Mouse (Mus musculus) midbrain, embryonic 10.5 days (tissue): ENCODE measurements around the gene Dis3l2. TPM values are rescaled to one million over a fixed set of nuclear protein-coding genes. Genes with fewer than 3 reads are reported as not detected.

ENCODE experiments used
- DNase-seq: peaks from one replicate; pipeline ENCODE4 v3.0.0-alpha.2; 2017; ENCODE audit warnings: low spot score
- H3K27ac ChIP-seq: fragments of 300-500 bp; sonication (generic); replicated peaks from 2 replicates; pipeline ENCODE4 v1.5.1; 2016; ENCODE audit warnings: mild to moderate bottlenecking
- H3K27me3 ChIP-seq: fragments of 300-500 bp; sonication (generic); 2 replicates; pipeline ENCODE4 v1.6.1; 2016; ENCODE audit warnings: low read depth, mild to moderate bottlenecking; ENCODE audit not compliant: poor library complexity, severe bottlenecking
- H3K36me3 ChIP-seq: fragments of 300-500 bp; sonication (generic); 2 replicates; pipeline ENCODE4 v1.6.1; 2016; ENCODE audit warnings: mild to moderate bottlenecking, moderate library complexity
- H3K4me1 ChIP-seq: fragments of 300-500 bp; sonication (generic); 2 replicates; pipeline ENCODE4 v1.6.1; 2016
- H3K4me3 ChIP-seq: fragments of 300-500 bp; sonication (generic); 2 replicates; pipeline ENCODE4 v1.5.1; 2016; ENCODE audit warnings: mild to moderate bottlenecking, moderate library complexity
- H3K9me3 ChIP-seq: fragments of 300-500 bp; sonication (generic); replicated peaks from 2 replicates; pipeline ENCODE4 v1.6.1; 2016; ENCODE audit warnings: mild to moderate bottlenecking
- WGBS: fragments of 180-500 bp; shearing (Covaris S2); methylation state at CpG from one replicate; pipeline ENCODE4 v1.1.7; 2016; 5-methylcytosine and 5-hydroxymethylcytosine counted together
- polyA plus RNA-seq: library from polyadenylated mRNA; unstranded; fragments of >200 nt; fragmentation: Nextera tagmentation; extraction: Ambion mirVana; gene quantifications from 2 replicates; pipeline ENCODE4 v1.2.1, GENCODE M21; 2016

Dis3l2 gene
- polyA plus RNA-seq: 33.3 and 35.4 TPM in 2 replicates

DNA sequence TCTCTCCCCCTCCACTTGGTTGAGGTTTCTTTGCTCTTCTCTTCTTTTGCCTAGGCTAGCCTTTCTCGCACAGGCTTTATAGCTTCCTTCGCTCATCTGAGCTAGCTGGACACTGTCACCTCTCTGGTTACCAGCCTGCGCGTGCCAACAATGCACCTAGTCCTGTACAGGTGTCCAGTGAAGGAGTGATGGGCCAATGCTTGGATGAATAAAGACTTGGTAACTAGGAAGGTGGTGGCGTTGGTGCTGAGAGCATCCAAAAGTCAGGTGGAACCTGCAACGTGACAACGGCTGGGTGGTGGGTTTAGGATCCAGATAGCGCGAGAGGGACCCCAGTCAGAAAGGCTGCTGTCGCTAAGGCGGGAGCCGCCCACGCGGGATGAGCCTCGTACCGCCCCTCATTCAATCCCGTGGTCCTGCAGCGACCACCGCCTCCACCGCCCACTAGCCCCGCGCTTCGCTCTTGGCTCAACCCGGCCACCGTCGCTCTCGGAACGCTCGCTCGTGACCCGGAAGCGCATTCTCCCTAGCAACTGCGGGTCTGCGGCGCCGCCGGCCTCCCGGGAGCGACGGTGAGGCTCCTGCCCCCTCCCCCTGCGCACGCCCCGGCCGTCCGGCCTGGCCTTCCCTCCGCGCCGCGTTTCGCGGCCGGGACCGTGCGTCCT is at the start of gene Dis3l2:
Gene Dis3l2 (plus strand): TSS at position 509 of the 665 bp plus-strand sequence.
- DNase-seq: peak; percentile 93
- H3K4me1 ChIP-seq: peaks cover 26% of the 10 kb centered on the region
- no peaks in the 10 kb centered on the region for H3K27me3 ChIP-seq
- WGBS: 3% methylated on average over 53 of the region's 54 CpGs
- H3K4me3 ChIP-seq: peak within 1 kb of the TSS; percentile 95
- H3K27ac ChIP-seq: peak within 1 kb of the TSS; percentile 97
- H3K9me3 ChIP-seq: no peaks in the 10 kb centered on the region
- no peaks in the 10 kb centered on the region for H3K36me3 ChIP-seq

DNA sequence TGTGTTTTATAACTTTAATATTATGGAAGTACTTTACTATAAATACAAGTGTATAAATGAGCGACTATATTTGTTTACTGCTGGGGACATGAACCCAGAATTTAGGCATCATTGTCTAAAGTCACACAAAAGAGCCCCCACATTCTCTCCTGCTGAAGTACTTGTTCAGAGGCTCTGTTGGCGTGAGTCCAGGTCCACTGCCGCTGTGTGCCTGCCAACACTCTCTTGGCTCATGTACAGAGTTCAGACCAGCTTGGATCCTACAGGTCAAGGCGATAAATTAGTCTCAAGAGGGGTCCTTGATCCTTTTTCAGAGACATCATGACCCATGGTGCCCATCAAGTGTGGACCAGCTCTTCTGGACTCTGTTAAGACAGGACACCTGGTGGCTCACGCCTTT is 46.5 kb upstream of the Dis3l2 start:
- no peaks in the 10 kb centered on the region for H3K27me3 ChIP-seq
- DNase-seq: no peak
- no peak overlapping the region for H3K4me3 ChIP-seq
- WGBS: 84% methylated on average over 5 of the region's 5 CpGs
- no peaks in the 10 kb centered on the region for H3K36me3 ChIP-seq
- peaks cover 9% of the 10 kb centered on the region for H3K4me1 ChIP-seq
- H3K9me3 ChIP-seq: no peaks in the 10 kb centered on the region
- no peak overlapping the region for H3K27ac ChIP-seq

DNA sequence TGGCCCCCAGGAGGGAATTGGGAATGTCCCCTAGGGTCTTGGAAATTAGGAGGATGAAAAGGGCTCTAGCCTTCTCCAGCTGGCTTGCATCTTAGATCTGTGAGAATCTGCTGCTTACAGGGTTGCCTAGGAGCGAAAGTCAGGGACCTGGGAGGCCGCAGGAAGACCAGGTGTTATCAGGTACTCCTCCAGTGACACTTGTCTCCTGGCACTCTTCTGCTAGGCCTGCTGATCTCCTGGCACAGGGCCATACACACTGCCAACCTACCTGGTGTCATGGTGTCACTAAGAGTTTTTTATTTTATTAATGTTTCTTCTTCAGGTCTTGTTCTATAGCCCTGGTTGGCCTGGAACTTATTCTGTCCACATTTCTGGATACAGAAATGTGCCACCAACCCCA is 38.5 kb upstream of the Dis3l2 start:
- Histone ChIP-seq H3K27ac (no peak overlapping the region), H3K9me3 (no peaks in the 10 kb centered on the region), H3K4me1 (peaks cover 7% of the 10 kb centered on the region), H3K4me3 (no peak overlapping the region), H3K27me3 (peaks cover 34% of the 10 kb centered on the region), H3K36me3 (no peaks in the 10 kb centered on the region)
- no peak for DNase-seq
- 86% methylated on average over 2 of the region's 2 CpGs for WGBS

DNA sequence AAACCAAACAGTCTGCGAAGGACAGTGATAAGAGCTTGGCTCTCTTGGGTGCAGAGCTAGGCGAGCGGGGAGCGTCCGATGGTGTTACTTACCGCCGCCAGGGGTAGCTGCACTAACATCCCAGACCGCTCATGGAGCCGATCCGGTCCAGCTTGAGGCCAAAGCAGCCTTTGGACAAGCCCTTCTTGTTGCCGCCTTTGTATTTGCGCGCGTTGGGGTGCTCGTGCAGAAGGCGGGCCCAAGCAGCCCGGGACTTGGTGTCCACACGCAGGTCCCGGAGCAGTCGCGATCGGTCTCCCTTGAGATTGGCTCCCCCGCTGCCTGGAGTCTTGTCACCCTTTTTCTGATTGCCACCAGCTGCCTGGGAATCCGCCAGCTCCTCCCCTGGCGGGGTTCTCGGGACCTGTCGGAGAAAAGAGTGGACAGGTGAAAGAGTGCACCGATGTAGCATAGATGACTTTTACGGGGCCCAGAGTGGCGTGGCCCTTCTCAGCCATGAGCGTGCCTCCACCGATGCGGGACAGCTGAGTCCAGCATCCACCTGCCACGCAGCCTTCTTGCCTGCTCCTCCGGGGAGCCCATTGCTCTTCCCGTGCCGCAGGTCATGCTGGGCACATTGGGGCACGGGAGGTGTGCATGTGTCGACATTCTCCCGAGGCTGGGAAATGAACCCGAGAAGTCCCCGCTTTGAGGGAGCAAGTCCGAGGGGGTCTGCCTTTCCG is 33.9 kb upstream of the Dis3l2 start:
- peak overlapping the region; percentile 71 for H3K27ac ChIP-seq
- H3K27me3 ChIP-seq: peaks cover 77% of the 10 kb centered on the region
- peak; percentile 81 for DNase-seq
- H3K9me3 ChIP-seq: no peaks in the 10 kb centered on the region
- peaks cover 16% of the 10 kb centered on the region for H3K4me1 ChIP-seq
- H3K36me3 ChIP-seq: no peaks in the 10 kb centered on the region
- under 1% methylated on average over 44 of the region's 44 CpGs for WGBS
- peak overlapping the region; percentile 71 for H3K4me3 ChIP-seq

DNA sequence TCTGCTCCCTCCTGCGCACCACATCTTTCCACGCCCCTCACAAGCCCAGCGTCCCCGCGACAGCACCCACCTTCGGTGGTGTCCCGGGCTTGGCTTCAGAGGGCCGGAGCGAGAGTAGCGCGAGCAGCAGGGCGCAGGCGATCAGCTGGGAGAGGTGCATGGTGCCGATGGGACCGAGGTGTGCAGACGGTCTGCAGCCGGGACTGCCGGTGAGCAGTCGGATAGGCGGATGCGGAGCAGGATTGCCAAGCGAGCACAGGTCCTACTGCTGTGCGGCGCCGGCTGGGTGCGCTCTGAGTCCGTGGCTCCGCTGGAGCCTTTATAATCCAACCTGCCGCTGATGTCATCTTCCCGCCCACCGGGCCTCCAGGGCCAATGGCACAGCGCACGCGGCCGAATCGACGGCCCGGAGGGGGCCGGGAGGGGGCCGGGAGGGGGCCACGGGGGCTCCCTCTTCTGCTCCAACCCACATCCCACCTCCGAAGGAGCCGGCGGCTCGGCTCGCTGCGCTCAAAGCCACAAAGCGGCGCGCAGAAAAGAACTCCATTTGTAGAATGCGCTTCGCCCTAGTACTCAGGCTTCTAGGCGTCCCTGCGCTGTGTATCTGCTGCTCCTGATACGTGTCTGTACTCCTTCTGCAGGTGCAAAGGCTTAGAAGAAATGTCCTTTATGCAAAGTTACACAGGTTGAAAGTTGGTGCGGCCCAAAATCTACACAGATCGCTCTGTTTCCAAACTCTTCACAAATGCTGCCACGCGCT is 33.1 kb upstream of the Dis3l2 start, which contains the start of gene Nppc:
Gene Nppc (minus strand): TSS at position 293 of the 760 bp plus-strand sequence.
- peak within 1 kb of the TSS; percentile 71 for H3K4me3 ChIP-seq
- H3K4me1 ChIP-seq: peaks cover 16% of the 10 kb centered on the region
- H3K27me3 ChIP-seq: peaks cover 80% of the 10 kb centered on the region
- DNase-seq: peak; percentile 77
- WGBS: 4% methylated on average over 59 of the region's 59 CpGs
- H3K27ac ChIP-seq: peak within 1 kb of the TSS; percentile 71
- H3K9me3 ChIP-seq: no peaks in the 10 kb centered on the region
- H3K36me3 ChIP-seq: no peaks in the 10 kb centered on the region

DNA sequence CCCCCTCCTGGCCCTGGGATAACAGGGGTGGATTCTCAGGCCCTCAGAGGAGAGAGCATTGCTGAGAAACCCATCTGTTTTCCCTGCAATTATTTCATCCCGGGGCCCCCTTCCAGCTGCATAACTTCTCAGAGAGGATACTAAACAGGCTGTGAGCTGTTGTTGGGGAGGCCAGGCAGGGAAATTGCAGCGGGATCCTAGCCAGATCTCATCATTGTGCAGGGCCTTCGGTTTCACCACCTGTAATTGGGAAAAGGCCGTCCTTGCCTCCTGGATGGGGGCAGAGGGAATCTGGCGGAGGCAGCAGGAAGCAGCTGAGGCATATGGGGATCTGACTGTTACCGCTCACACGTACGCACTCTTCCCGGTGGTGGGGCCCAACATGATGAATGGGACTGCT is 29.2 kb upstream of the Dis3l2 start:
- Histone ChIP-seq H3K4me3 (no peak overlapping the region), H3K4me1 (peaks cover 16% of the 10 kb centered on the region), H3K36me3 (no peaks in the 10 kb centered on the region), H3K9me3 (no peaks in the 10 kb centered on the region), H3K27me3 (peaks cover 52% of the 10 kb centered on the region), H3K27ac (no peak overlapping the region)
- WGBS: 79% methylated on average over 9 of the region's 9 CpGs
- DNase-seq: no peak

DNA sequence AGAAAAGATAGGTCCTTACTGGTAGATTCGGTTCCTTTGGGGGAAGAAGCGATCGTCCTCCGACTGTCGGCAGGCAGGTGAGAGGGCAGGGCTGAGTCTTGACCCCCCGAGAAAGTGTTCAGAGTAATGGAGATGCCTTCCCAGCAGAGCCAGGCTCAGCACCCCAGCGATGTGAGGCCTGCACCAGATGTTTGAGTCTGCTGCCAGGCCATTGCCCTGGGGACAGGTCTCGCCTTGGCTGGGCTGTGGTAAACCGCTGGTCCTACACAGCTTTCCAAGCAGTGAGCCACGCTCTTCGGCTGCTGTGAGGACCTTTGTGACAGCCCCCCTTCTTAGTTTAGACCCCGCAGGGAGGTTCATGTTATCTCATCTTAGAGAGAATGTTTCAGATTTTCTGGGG is 28.5 kb upstream of the Dis3l2 start:
- Histone ChIP-seq H3K4me3 (no peak overlapping the region), H3K27ac (no peak overlapping the region), H3K27me3 (peaks cover 45% of the 10 kb centered on the region), H3K36me3 (no peaks in the 10 kb centered on the region), H3K9me3 (no peaks in the 10 kb centered on the region), H3K4me1 (peaks cover 9% of the 10 kb centered on the region)
- 93% methylated on average over 12 of the region's 12 CpGs for WGBS
- DNase-seq: no peak

DNA sequence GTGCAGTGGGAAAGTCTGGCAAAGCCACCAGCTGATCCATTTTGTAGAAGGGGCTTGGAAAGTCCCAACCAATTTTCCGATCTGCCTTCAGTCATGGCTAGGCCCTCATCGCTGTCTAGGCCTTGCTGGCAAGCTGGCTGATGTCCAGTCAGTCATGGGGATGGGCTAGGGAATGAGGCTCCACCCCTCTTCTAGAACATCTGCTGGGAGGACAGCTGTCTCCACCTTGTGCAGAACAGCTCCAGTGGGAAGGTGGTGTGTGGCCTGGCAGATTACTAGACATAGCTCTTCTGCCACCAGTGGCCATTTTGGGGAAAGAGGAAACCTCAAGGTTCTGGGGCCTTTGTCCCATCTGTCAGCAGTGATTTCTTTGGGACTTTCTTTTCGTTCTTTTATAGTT is 26.0 kb upstream of the Dis3l2 start:
- no peak for DNase-seq
- WGBS: 83% methylated on average over 3 of the region's 3 CpGs
- Histone ChIP-seq H3K4me3 (no peak overlapping the region), H3K36me3 (no peaks in the 10 kb centered on the region), H3K4me1 (0 out of 2 replicates have a peak, but pooled peaks cover 4% of the 10 kb centered on the region), H3K27me3 (peaks cover 20% of the 10 kb centered on the region), H3K9me3 (no peaks in the 10 kb centered on the region), H3K27ac (no peak overlapping the region)

DNA sequence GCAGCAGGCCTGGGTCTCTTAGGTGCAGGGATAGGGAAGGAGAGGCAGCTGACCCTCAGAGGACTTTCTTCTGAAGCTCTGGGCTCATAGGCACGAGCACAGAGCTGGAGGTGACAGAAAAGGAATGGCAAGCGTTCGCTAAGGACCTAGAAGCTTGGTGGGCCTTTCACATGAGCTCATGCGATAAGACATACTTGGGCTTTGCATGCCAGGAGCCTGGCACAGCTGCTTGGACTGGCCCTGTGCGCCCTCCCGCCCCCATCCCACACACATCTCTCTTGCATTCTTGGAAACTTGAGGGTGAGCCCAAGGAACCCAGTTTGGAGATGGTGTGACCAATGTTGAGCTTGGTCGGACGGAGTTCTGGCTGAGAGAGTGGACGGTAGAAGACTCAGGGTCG is 24.9 kb upstream of the Dis3l2 start:
- no peak for DNase-seq
- Histone ChIP-seq H3K9me3 (no peaks in the 10 kb centered on the region), H3K27ac (no peak overlapping the region), H3K36me3 (no peaks in the 10 kb centered on the region), H3K4me3 (no peak overlapping the region), H3K4me1 (0 out of 2 replicates have a peak, but pooled peaks cover 4% of the 10 kb centered on the region), H3K27me3 (peaks cover 12% of the 10 kb centered on the region; the same call in 1 of the 2 replicates)
- WGBS: 91% methylated on average over 10 of the region's 10 CpGs

DNA sequence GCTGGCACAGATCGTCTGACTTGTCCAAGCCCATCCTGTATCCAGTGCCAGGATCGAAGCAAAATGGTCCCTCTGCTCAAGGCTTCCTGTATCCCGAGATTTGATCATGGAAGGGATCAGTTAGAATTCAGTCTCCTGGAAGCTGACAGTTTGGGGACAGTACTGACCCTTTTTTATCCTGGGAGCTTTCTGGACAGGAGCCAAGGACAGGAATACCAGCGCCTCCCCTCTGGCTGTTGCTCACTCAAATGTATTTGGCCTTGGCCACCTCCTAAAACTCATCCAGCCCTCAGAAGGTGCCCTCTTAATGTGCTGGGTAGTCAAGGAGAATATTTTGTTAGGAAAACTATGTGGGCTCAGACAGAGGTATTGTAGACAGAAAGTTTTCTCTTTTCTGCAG is 16.4 kb upstream of the Dis3l2 start:
- DNase-seq: no peak
- WGBS: 84% methylated on average over 4 of the region's 4 CpGs
- Histone ChIP-seq H3K36me3 (no peaks in the 10 kb centered on the region), H3K27me3 (no peaks in the 10 kb centered on the region), H3K4me1 (no peaks in the 10 kb centered on the region), H3K4me3 (no peak overlapping the region), H3K27ac (no peak overlapping the region), H3K9me3 (no peaks in the 10 kb centered on the region)

DNA sequence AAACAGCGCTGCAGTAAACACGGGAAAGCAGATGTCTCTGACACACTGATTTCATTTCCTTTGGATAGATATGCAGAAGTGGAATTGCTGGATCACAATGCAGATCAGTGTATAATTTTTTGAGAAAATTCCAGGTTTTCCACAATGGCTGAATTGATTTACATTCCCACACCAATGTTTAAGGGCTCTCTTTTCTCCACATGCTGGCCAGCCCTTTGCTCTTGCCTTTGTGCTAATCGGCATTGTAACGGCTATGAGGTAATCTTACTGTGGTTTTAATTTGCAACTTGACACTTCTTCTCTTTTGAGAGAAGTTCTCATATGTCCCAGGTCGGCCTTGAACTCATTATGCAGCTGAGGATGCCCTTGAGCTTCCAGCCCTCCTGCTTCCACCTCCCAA is 12.6 kb upstream of the Dis3l2 start:
- H3K36me3 ChIP-seq: no peaks in the 10 kb centered on the region
- no peak for DNase-seq
- no peak overlapping the region for H3K27ac ChIP-seq
- no peak overlapping the region for H3K4me3 ChIP-seq
- no peaks in the 10 kb centered on the region for H3K4me1 ChIP-seq
- no peaks in the 10 kb centered on the region for H3K27me3 ChIP-seq
- WGBS: 83% methylated on average over 5 of the region's 5 CpGs
- no peaks in the 10 kb centered on the region for H3K9me3 ChIP-seq

DNA sequence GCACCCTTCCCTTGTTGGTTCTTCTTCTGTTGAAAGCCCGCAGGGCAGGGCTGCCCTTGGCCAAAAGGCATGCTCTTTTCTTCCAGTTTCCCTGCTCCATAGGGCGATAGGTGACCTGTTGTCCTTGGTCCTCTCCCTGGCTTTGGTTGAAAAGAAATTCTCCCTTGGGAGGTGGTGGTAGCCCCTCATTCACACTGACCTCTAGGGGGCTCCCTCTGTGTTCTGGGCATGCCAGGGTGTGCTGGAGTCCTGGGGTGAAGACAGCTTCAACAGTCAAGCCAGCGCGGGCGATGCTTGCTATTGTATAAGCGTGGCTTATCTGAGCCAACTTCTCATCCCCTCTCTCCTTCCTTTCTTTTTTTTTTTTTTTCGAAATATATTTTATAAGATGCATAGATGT is 6.7 kb upstream of the Dis3l2 start:
- DNase-seq: no peak

More for the DNA sequence above, 6.7 kb upstream of the Dis3l2 start:
- no peak overlapping the region for H3K4me3 ChIP-seq
- H3K4me1 ChIP-seq: no peaks in the 10 kb centered on the region
- WGBS: 46% methylated on average over 7 of the region's 7 CpGs
- no peaks in the 10 kb centered on the region for H3K36me3 ChIP-seq
- H3K27me3 ChIP-seq: no peaks in the 10 kb centered on the region
- H3K9me3 ChIP-seq: no peaks in the 10 kb centered on the region
- no peak overlapping the region for H3K27ac ChIP-seq
